Mouse (Mus musculus) limb, embryonic 14.5 days (tissue): ENCODE measurements around the gene Acvr1c. TPM values are rescaled to one million over a fixed set of nuclear protein-coding genes. Genes with fewer than 3 reads are reported as not detected.

Experiments used
- ATAC-seq: fragments of 200-750 bp; cut with Nextera tagmentation; 2 replicates; pipeline ENCODE4 v1.8.0; 2017; ENCODE audit warnings: low read depth, moderate number of reproducible peaks, moderate TSS enrichment; ENCODE audit not compliant: low FRiP score
- DNase-seq: peaks from one replicate; pipeline ENCODE4 v3.0.0-alpha.2; 2015; ENCODE audit warnings: low spot score
- H3K27ac ChIP-seq: fragments of 300-500 bp; sonication (generic); replicated peaks from 2 replicates; pipeline ENCODE4 v1.5.1; 2014; ENCODE audit warnings: low read depth, mild to moderate bottlenecking, low read length, moderate library complexity, mixed read lengths
- H3K27me3 ChIP-seq: fragments of 300-500 bp; sonication (generic); 2 replicates; pipeline ENCODE4 v1.6.1; 2014; ENCODE audit warnings: low read length, mixed read lengths; ENCODE audit not compliant: control insufficient read depth, insufficient read depth
- H3K36me3 ChIP-seq: fragments of 300-500 bp; sonication (generic); 2 replicates; pipeline ENCODE4 v1.6.1; 2014; ENCODE audit warnings: mild to moderate bottlenecking, low read length, moderate library complexity, mixed read lengths; ENCODE audit not compliant: control insufficient read depth, insufficient read depth
- H3K4me1 ChIP-seq: fragments of 300-500 bp; sonication (generic); 2 replicates; pipeline ENCODE4 v1.6.1; 2014; ENCODE audit warnings: antibody characterized with exemption, low read length, mixed read lengths; ENCODE audit not compliant: control insufficient read depth, insufficient read depth
- H3K4me2 ChIP-seq: fragments of 300-500 bp; sonication (generic); replicated peaks from 2 replicates; pipeline ENCODE4 v1.6.1; 2014; ENCODE audit warnings: low read depth, mild to moderate bottlenecking, low read length, moderate library complexity; ENCODE audit not compliant: severe bottlenecking
- H3K4me3 ChIP-seq: fragments of 300-500 bp; sonication (generic); replicated peaks from 2 replicates; pipeline ENCODE4 v1.5.1; 2014; ENCODE audit warnings: low read length
- H3K9ac ChIP-seq: fragments of 300-500 bp; sonication (generic); 2 replicates; pipeline ENCODE4 v1.6.1; 2014; ENCODE audit warnings: mild to moderate bottlenecking, low read depth, low read length, moderate library complexity; ENCODE audit not compliant: severe bottlenecking
- H3K9me3 ChIP-seq: fragments of 300-500 bp; sonication (generic); 2 replicates; pipeline ENCODE4 v1.6.1; 2016; ENCODE audit warnings: low read length; ENCODE audit not compliant: control insufficient read depth
- POLR2A ChIP-seq: fragments of 200-500 bp; IDR thresholded peaks from 2 replicates; pipeline ENCODE4 v1.8.0; 2012; ENCODE audit warnings: inconsistent platforms, mild to moderate bottlenecking, moderate library complexity, borderline replicate concordance; ENCODE audit not compliant: insufficient read depth, insufficient read length; ENCODE audit errors: extremely low read depth
- WGBS: fragments of 180-500 bp; shearing (Covaris S2); extraction: QIAGEN DNeasy Blood & Tissue Kit; methylation state at CpG from one replicate; pipeline ENCODE4 v1.1.7; 2014; 5-methylcytosine and 5-hydroxymethylcytosine counted together
- polyA plus RNA-seq, 2 experiments: library from polyadenylated mRNA; depleted of rRNA in 1 of 2; stranded (reverse) in 1 of 2; unstranded in 1 of 2; fragments of >200 nt; fragmentation: Nextera tagmentation in 1 of 2; extraction: Ambion mirVana in 1 of 2; gene quantifications; 2 replicates each; pipeline versions ENCODE4 v1.2.1 to v1.2.3; 2012 to 2014

The Acvr1c gene
- polyA plus RNA-seq (2012; rRNA removed) (0.03 and 0.04 TPM in 2 replicates), polyA plus RNA-seq (2014; fragmentation: Nextera tagmentation; extraction: Ambion mirVana) (0.04 and 0.21 TPM in 2 replicates)

DNA sequence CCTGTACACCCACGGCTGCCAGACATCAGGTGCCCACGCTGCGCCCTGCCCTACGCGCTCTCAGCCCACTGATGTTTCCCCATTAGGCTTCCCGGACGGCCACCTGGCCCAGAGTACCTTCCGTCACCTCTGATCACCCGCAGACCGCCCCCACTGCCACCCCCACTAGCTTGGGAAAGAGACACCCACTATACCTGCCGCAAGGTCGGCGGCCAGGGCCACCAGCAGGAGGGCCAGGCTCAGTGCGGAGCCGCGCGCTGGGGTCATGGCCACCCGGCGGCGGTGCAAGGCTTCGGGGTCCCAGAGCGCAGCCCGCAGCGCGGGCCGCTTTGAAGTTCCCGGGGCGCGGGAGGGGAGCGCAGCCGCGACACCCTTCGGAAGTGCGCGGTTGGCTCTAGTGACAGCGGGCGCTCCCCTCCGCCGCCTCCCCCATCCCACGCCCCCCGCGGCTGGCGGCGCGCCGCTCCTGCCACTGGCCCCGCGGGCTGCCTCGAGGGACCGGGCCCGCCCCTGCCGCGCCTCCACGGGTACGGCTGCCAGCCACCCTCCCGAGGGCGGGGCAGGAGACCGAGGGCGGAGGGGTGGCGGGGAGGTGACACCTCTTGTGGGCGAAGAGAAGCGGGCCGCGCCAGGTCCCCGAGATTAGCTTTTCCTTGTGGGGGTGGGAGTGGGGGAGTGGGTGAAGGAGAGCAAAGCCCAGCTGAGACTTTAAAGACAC, at the start of gene Acvr1c:
Gene Acvr1c (minus strand): TSS at position 482 of the 718 bp plus-strand sequence.
- no peak within 1 kb of the TSS for H3K27ac ChIP-seq
- H3K36me3 ChIP-seq, result no peaks in the 10 kb centered on the region
- H3K4me2 ChIP-seq, result peak within 1 kb of the TSS; percentile 100
- peak within 1 kb of the TSS; percentile 50 for H3K9ac ChIP-seq
- WGBS, result 1% methylated on average over 34 of the region's 65 CpGs
- H3K27me3 ChIP-seq, result peaks cover 23% of the 10 kb centered on the region
- TF ChIP-seq POLR2A, result no peak
- H3K9me3 ChIP-seq, result no peaks in the 10 kb centered on the region
- peak within 1 kb of the TSS; percentile 58 for H3K4me3 ChIP-seq
- ATAC-seq (peak; percentile 60), DNase-seq (peak; percentile 16)
- H3K4me1 ChIP-seq, result peaks cover 7% of the 10 kb centered on the region; the same call in 1 of the 2 replicates

DNA sequence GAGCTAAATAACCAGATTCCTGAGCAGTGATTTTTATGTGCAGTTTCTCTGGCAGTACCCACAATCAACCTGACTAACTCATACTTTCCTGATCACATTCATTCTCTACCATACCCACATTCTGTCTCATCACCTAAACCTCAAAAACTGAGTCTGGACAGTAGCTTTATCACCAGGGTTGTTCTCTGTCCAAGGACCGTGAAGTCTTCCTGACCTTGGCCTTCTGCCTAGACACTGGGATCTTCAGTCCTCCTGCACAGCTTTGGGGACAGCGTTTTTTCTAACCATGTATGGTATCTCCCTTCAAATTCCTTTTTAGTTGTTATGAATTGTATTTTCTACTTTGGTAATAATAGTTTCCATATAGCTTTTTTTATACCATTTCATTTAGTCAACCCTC, 45.8 kb upstream of the Acvr1c start:
- H3K27me3 ChIP-seq, result no peaks in the 10 kb centered on the region
- no peak overlapping the region for H3K4me2 ChIP-seq
- DNase-seq, result no peak
- H3K4me1 ChIP-seq, result no peaks in the 10 kb centered on the region
- no peak for TF ChIP-seq POLR2A
- ATAC-seq, result no peak
- no peak overlapping the region for H3K9ac ChIP-seq
- no peak overlapping the region for H3K4me3 ChIP-seq
- 94% methylated on average over 2 of the region's 2 CpGs for WGBS
- no peak overlapping the region for H3K27ac ChIP-seq
- H3K9me3 ChIP-seq, result no peaks in the 10 kb centered on the region
- H3K36me3 ChIP-seq, result no peaks in the 10 kb centered on the region

DNA sequence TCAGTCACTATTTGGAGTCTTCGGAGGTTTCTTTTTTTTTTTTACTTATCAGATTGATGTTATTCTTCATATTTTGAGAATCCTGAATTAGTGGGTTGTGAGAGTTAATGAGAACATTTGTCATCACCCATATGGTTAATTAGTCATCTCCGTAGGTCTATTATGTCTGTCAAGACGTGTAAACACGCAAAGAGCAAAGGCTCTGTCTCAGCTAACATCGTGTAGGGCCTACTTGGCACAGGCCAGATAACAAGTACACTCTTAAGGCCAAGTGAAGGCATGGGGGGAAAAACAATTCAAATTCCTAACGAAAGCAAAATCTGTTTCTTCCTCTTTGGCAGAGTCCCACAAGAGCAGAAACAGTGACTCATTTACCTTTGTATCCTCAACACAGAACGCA, 30.9 kb upstream of the Acvr1c start:
- Histone ChIP-seq H3K4me1 (no peaks in the 10 kb centered on the region), H3K27ac (no peak overlapping the region), H3K27me3 (no peaks in the 10 kb centered on the region), H3K4me3 (no peak overlapping the region), H3K9ac (no peak overlapping the region), H3K4me2 (no peak overlapping the region), H3K9me3 (no peaks in the 10 kb centered on the region), H3K36me3 (no peaks in the 10 kb centered on the region)
- no peak for ATAC-seq
- 83% methylated on average over 7 of the region's 7 CpGs for WGBS
- DNase-seq, result no peak
- TF ChIP-seq POLR2A, result no peak

DNA sequence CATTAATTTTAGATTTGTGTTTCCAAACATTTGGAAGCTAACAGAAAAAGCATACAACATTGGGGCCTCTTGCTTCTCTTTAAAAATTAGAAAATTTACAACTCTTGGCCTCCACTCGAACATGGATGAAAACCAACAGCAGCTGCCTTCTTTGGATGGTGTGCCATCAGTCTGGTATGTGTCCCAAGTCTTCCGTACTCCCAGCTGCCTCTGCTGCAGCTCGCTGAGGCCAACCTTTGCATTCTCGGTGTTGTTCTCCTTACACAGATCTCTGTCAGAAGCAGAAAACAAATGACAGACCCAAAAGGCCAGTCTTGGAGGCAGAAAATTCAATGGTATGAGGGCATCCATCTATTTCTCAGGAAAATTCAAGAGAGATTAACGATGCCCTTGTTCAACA, 22.3 kb upstream of the Acvr1c start:
- no peaks in the 10 kb centered on the region for H3K4me1 ChIP-seq
- ATAC-seq (no peak), DNase-seq (no peak)
- no peak overlapping the region for H3K4me2 ChIP-seq
- no peaks in the 10 kb centered on the region for H3K27me3 ChIP-seq
- no peak overlapping the region for H3K27ac ChIP-seq
- H3K4me3 ChIP-seq, result no peak overlapping the region
- no peak overlapping the region for H3K9ac ChIP-seq
- WGBS, result 73% methylated on average over 5 of the region's 5 CpGs
- TF ChIP-seq POLR2A, result no peak
- H3K9me3 ChIP-seq, result no peaks in the 10 kb centered on the region
- no peaks in the 10 kb centered on the region for H3K36me3 ChIP-seq

DNA sequence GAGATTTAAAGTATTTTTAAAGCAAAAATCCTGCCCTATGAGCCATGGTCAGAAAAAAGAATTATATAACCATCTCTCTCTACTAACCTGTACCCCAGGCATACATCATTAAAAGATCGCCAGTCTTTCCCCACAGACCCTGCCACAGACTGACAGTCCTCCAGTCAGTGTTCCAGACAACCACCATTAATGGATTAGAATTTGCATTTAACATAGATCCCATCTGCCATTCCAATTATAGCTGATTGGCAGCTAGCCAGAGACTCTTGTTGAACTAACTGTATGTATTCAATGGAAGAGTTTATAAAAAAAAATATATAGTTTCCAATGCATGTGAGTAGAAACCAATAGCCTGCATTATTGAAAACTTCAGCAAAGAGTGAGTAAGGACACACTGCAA, 21.8 kb upstream of the Acvr1c start:
- DNase-seq, result peak; percentile 38
- Histone ChIP-seq H3K4me1 (no peaks in the 10 kb centered on the region), H3K4me3 (no peak overlapping the region), H3K9ac (no peak overlapping the region), H3K36me3 (no peaks in the 10 kb centered on the region), H3K9me3 (no peaks in the 10 kb centered on the region), H3K27ac (no peak overlapping the region), H3K4me2 (no peak overlapping the region), H3K27me3 (no peaks in the 10 kb centered on the region)
- WGBS, result 62% methylated on average over 1 of the region's 1 CpGs
- no peak for ATAC-seq
- TF ChIP-seq POLR2A, result no peak
